Mouse (Mus musculus) MEL (cell line): ENCODE data around the gene Ctrc. TPM values are rescaled to one million over a fixed set of nuclear protein-coding genes. Genes with fewer than 3 reads are reported as not detected.
"Not testable (repeated sequence)": the region's sequence is repeated elsewhere in the genome, so short reads cannot be mapped to it uniquely, and the experiment has no call there.

ENCODE experiments used
- DNase-seq: peaks from one replicate; pipeline ENCODE4 v3.0.0; 2011; ENCODE audit warnings: low read depth, low spot score
- H3K27ac ChIP-seq: 2 replicates; pipeline ENCODE4 v1.5.1; 2012; ENCODE audit warnings: low read depth, mild to moderate bottlenecking, control low read depth, low read length, moderate library complexity; ENCODE audit not compliant: control insufficient read depth
- H3K27me3 ChIP-seq, 2 experiments: fragments of 150-350 bp in 1 of 2; sonication (generic) in 1 of 2; 2 replicates each; pipeline ENCODE4 v1.6.1; 2012; ENCODE audit warnings: low read length in 2 of 2, mild to moderate bottlenecking in 2 of 2, improper control_type of control experiment in 1 of 2, moderate library complexity in 1 of 2; ENCODE audit not compliant: insufficient read depth in 2 of 2, control insufficient read depth in 1 of 2
- H3K36me3 ChIP-seq, 2 experiments: 2 replicates each; pipeline ENCODE4 v1.6.1; 2012 to 2014; ENCODE audit warnings: low read length in 2 of 2, improper control_type of control experiment in 1 of 2, inconsistent platforms in 1 of 2, mild to moderate bottlenecking in 1 of 2; ENCODE audit not compliant: insufficient read depth in 2 of 2, control insufficient read depth in 1 of 2
- H3K4me1 ChIP-seq, 2 experiments: fragments of 150-350 bp in 1 of 2; sonication (generic) in 1 of 2; 2 replicates each; pipeline ENCODE4 v1.6.1; 2012; ENCODE audit warnings: low read length in 2 of 2, improper control_type of control experiment in 1 of 2, mild to moderate bottlenecking in 1 of 2; ENCODE audit not compliant: insufficient read depth in 2 of 2, control insufficient read depth in 1 of 2
- H3K4me3 ChIP-seq, 2 experiments: fragments of 150-350 bp in 1 of 2; sonication (generic) in 1 of 2; 2 replicates each; pipeline ENCODE4 v1.5.1; 2012; ENCODE audit warnings: low read depth in 2 of 2, low read length in 2 of 2, mild to moderate bottlenecking in 2 of 2, moderate library complexity in 2 of 2, control low read depth in 1 of 2, improper control_type of control experiment in 1 of 2; ENCODE audit not compliant: control insufficient read depth in 1 of 2, insufficient read depth in 1 of 2
- H3K79me2 ChIP-seq: 2 replicates; pipeline ENCODE4 v1.6.1; 2012; ENCODE audit warnings: mild to moderate bottlenecking, low read length, moderate library complexity; ENCODE audit not compliant: control insufficient read depth, poor library complexity, insufficient read depth
- H3K9ac ChIP-seq: 2 replicates; pipeline ENCODE4 v1.6.1; 2012; ENCODE audit warnings: low read depth, mild to moderate bottlenecking, control low read depth, low read length, moderate library complexity; ENCODE audit not compliant: control insufficient read depth, poor library complexity, severe bottlenecking
- H3K9me3 ChIP-seq: fragments of 150-350 bp; sonication (generic); replicated peaks from 2 replicates; pipeline ENCODE4 v1.6.1; 2012; ENCODE audit warnings: mild to moderate bottlenecking, low read length, improper control_type of control experiment, moderate library complexity; ENCODE audit not compliant: insufficient read depth
- CTCF ChIP-seq, 3 experiments: IDR thresholded peaks in 2 of 3; conservative IDR thresholded peaks in 1 of 3; 2 replicates each; pipeline ENCODE4 v1.5.1; 2011 to 2012; ENCODE audit warnings: low read length in 3 of 3, low read depth in 2 of 3, mild to moderate bottlenecking in 2 of 3, improper control_type of control experiment in 1 of 3, inconsistent platforms in 1 of 3, mixed read lengths in 1 of 3, moderate library complexity in 1 of 3; ENCODE audit not compliant: control insufficient read depth in 1 of 3, insufficient read depth in 1 of 3, poor library complexity in 1 of 3, severe bottlenecking in 1 of 3
- GABPA ChIP-seq: IDR thresholded peaks from 2 replicates; pipeline ENCODE4 v1.6.1; 2012; ENCODE audit warnings: low read depth, mild to moderate bottlenecking, inconsistent platforms, low read length, improper control_type of control experiment, moderate library complexity
- GATA1 ChIP-seq: IDR thresholded peaks from 2 replicates; pipeline ENCODE4 v1.6.1; 2011; ENCODE audit warnings: low read depth, low read length, improper control_type of control experiment
- KAT2A ChIP-seq: conservative IDR thresholded peaks from 2 replicates; pipeline ENCODE4 v1.6.1; 2012; ENCODE audit warnings: low read depth, low read length, improper control_type of control experiment, inconsistent platforms
- MXI1 ChIP-seq: IDR thresholded peaks from 2 replicates; pipeline ENCODE4 v1.6.1; 2011; ENCODE audit warnings: mild to moderate bottlenecking, low read depth, low read length, improper control_type of control experiment
- MYC ChIP-seq: IDR thresholded peaks from 2 replicates; pipeline ENCODE4 v1.6.1; 2011; ENCODE audit warnings: low read depth, mild to moderate bottlenecking, low read length, improper control_type of control experiment, moderate library complexity
- NRF1 ChIP-seq: IDR thresholded peaks from 2 replicates; pipeline ENCODE4 v1.6.1; 2014; ENCODE audit warnings: low read depth, mild to moderate bottlenecking, inconsistent platforms, low read length, improper control_type of control experiment, moderate library complexity; ENCODE audit not compliant: poor library complexity, insufficient read depth, severe bottlenecking
- POLR2AphosphoS2 ChIP-seq: IDR thresholded peaks from 2 replicates; pipeline ENCODE4 v1.6.1; 2011; ENCODE audit warnings: low read length, improper control_type of control experiment
- RAD21 ChIP-seq: IDR thresholded peaks from 2 replicates; pipeline ENCODE4 v1.6.1; 2011; ENCODE audit warnings: mild to moderate bottlenecking, low read depth, low read length, improper control_type of control experiment
- SMC3 ChIP-seq: IDR thresholded peaks from 2 replicates; pipeline ENCODE4 v1.6.1; 2011; ENCODE audit warnings: low read depth, low read length, improper control_type of control experiment
- USF1 ChIP-seq: IDR thresholded peaks from 2 replicates; pipeline ENCODE4 v1.6.1; 2014; ENCODE audit warnings: low read depth, mild to moderate bottlenecking, inconsistent platforms, low read length, improper control_type of control experiment, moderate library complexity
- USF2 ChIP-seq, 2 experiments: IDR thresholded peaks; 2 replicates each; pipeline ENCODE4 v1.6.1; 2011 to 2012; ENCODE audit warnings: improper control_type of control experiment in 2 of 2, low read length in 2 of 2, borderline replicate concordance in 1 of 2, inconsistent platforms in 1 of 2, low read depth in 1 of 2, mild to moderate bottlenecking in 1 of 2; ENCODE audit not compliant: insufficient read depth in 1 of 2
- ZC3H11A ChIP-seq: IDR thresholded peaks from 2 replicates; pipeline ENCODE4 v1.6.1; 2012; ENCODE audit warnings: low read depth, mild to moderate bottlenecking, inconsistent platforms, low read length, improper control_type of control experiment
- ZNF384 ChIP-seq: IDR thresholded peaks from 2 replicates; pipeline ENCODE4 v1.6.1; 2012; ENCODE audit warnings: low read depth, mild to moderate bottlenecking, inconsistent platforms, low read length, improper control_type of control experiment
- polyA plus RNA-seq, 2 experiments: library from polyadenylated mRNA; stranded (reverse) in 1 of 2; unstranded in 1 of 2; fragments of >175 nt in 1 of 2; fragments of >200 nt in 1 of 2; gene quantifications; 2 replicates each; pipeline versions ENCODE4 v1.2.1 to v1.2.4; 2012; ENCODE audit warnings: low replicate concordance in 2 of 2, low read depth in 1 of 2; ENCODE audit not compliant: insufficient read length in 2 of 2, insufficient read depth in 1 of 2, missing spikeins in 1 of 2
- total RNA-seq: library from RNA; depleted of rRNA; stranded (reverse); fragments of 300-350 nt; gene quantifications from 2 replicates; pipeline ENCODE4 v1.2.3, GENCODE M21; 2012

The Ctrc gene
- total and polyA plus RNA-seq, 3 experiments: not detected

DNA sequence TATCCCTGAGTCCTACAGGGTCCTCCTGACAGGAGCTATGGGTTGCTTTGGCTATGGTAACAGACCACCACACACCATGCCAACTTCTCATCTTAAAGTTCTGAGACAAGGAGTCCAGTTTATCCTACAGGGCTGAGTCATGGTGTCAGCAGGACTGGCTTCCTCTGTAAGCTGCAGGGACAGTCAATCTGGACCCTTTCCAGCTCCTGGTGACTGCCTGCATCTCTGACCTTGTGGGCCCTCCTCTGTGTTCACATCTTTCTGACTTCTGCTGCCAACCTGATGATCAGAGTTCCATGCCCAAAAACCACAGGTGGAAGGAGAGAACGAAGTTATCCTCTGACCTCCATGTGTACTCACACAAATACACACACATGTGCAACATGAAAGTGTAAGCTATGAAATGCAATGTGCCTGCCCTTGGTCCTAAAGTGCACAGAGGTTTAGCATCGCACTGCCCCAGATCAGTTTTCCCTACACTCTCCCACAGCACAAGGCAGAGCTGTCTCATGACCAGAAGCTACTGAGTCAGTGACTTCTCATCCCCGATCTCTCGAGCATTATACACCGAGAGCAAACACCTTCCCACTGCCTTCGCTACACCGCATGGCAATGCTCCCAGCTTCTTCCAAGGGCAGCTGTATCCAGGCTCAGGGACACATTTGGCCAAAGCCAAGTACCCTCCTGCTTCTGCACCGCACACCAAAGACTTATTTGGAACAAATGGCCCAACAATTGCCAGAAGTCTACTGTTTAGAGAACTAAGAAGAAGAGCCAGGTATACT is 64.8 kb downstream of the Ctrc start:
- no peaks in the 10 kb centered on the region for H3K27me3 ChIP-seq
- no peaks in the 10 kb centered on the region for H3K79me2 ChIP-seq
- TF ChIP-seq USF2 (IDR thresholded peaks at IDR 0.05; ENCODE audit: borderline replicate concordance in 1 of 2, insufficient read depth in 1 of 2, low read depth in 1 of 2, low read length in 2 of 2) (no peak), RAD21 (no peak), GABPA (no peak), ZNF384 (no peak), MXI1 (no peak), KAT2A (no peak), CTCF (IDR thresholded peaks at IDR 0.05 in 2 of 3, conservative IDR thresholded peaks at IDR 0.05 in 1 of 3; ENCODE audit: control insufficient read depth in 1 of 3, insufficient read depth in 1 of 3, low read depth in 2 of 3, low read length in 3 of 3, poor library complexity in 1 of 3, severe bottlenecking in 1 of 3) (no peak), POLR2AphosphoS2 (no peak), NRF1 (no peak), USF1 (no peak)
- H3K9ac ChIP-seq: no peak overlapping the region
- H3K27ac ChIP-seq: no peak overlapping the region
- no peak for DNase-seq
- no peaks in the 10 kb centered on the region; a peak in 1 of 4 replicates for H3K36me3 ChIP-seq
- H3K9me3 ChIP-seq: no peaks in the 10 kb centered on the region
- no peaks in the 10 kb centered on the region for H3K4me1 ChIP-seq
- no peak overlapping the region for H3K4me3 ChIP-seq

- Histone ChIP-seq H3K36me3 (peaks cover 0 to 3% of the 10 kb centered on the region in 2 experiments; a peak in 2 of 4 replicates), H3K4me3 (no peak overlapping the region), H3K9ac (no peak overlapping the region), H3K79me2 (no peaks in the 10 kb centered on the region), H3K27me3 (no peaks in the 10 kb centered on the region), H3K4me1 (no peaks in the 10 kb centered on the region), H3K27ac (no peak overlapping the region), H3K9me3 (no peaks in the 10 kb centered on the region)
- no peak for DNase-seq
- TF ChIP-seq SMC3: no peak
- TF ChIP-seq GATA1: no peak
Observed at GRCm38 (mm10) chr4:141779828-141780227, 66.3 kb downstream of the Ctrc start.

DNA sequence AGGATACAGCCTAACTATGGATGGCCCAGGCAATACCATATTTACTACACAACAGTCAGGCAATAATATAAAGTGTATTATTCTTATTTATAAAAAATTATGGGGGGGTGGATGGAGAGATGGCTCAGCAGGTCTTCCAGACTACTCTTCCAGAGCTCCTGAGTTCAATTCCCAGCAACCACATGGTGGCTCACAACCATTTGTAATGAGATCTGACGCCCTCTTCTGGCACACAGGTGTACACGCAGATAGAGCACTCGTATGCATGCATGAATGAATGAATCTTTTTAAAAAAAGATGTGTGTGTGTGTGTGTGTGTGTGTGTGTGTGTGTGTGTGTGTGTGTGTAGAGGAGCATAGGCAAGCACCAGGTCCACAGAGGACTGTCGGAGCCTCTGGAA is 73.1 kb downstream of the Ctrc start:
- TF ChIP-seq SMC3: peak; percentile 44
- peak; percentile 20; the same call in 1 of the 2 replicates for TF ChIP-seq ZC3H11A
- peak; percentile 21 for TF ChIP-seq RAD21
- TF ChIP-seq CTCF (IDR thresholded peaks at IDR 0.05 in 2 of 3, conservative IDR thresholded peaks at IDR 0.05 in 1 of 3; ENCODE audit: control insufficient read depth in 1 of 3, insufficient read depth in 1 of 3, low read depth in 2 of 3, low read length in 3 of 3, poor library complexity in 1 of 3, severe bottlenecking in 1 of 3): peak in 2 of 3 experiments; percentile 32 to 42; a peak in 5 of 6 replicates
- TF ChIP-seq MYC: peak; percentile 57; the same call in 1 of the 2 replicates

More for the DNA sequence above, 73.1 kb downstream of the Ctrc start:
- H3K4me1 ChIP-seq: peaks cover 14 to 19% of the 10 kb centered on the region in 2 experiments
- not testable (repeated sequence) for H3K9me3 ChIP-seq, H3K79me2 ChIP-seq, H3K27ac ChIP-seq, H3K27me3 ChIP-seq, H3K9ac ChIP-seq, H3K4me3 ChIP-seq
- peak; percentile 32 for DNase-seq
- peaks cover 3 to 25% of the 10 kb centered on the region in 2 experiments for H3K36me3 ChIP-seq
